Mouse (Mus musculus): ENCODE results near the gene Inpp4b. TPM values are rescaled to one million over a fixed set of nuclear protein-coding genes. Genes with fewer than 3 reads are reported as not detected.

Gene Inpp4b
- total and polyA plus RNA-seq, 2 experiments from 2014 or later: 18.9 to 60.9 TPM

GRCm38 (mm10) chr8:81601136-81601535, 258.8 kb downstream of the Inpp4b start:
- Histone ChIP-seq H3K36me3 (replicated peaks; ENCODE audit: control insufficient read depth, insufficient read depth, low read length) (no peaks in the 10 kb centered on the region), H3K9ac (replicated peaks; ENCODE audit: low read depth, low read length) (no peak overlapping the region), H3K4me2 (ENCODE audit: low read depth, low read length) (no peak overlapping the region), H3K4me3 (ENCODE audit: low read depth, low read length) (no peak overlapping the region), H3K27ac (ENCODE audit: low read depth) (no peak overlapping the region), H3K9me3 (replicated peaks; ENCODE audit: control insufficient read depth, low read length) (no peaks in the 10 kb centered on the region), H3K4me1 (ENCODE audit: control insufficient read depth, insufficient read depth) (no peaks in the 10 kb centered on the region), H3K27me3 (ENCODE audit: control insufficient read depth, insufficient read depth, low read length) (no peaks in the 10 kb centered on the region)
- no peak for TF ChIP-seq EP300 (IDR thresholded peaks at IDR 0.05; ENCODE audit: low read depth)
- TF ChIP-seq CTCF (IDR thresholded peaks at IDR 0.05; ENCODE audit: low read depth): no peak
- ATAC-seq (ENCODE audit: insufficient read depth, low read depth) (no peak), DNase-seq (ENCODE audit: low spot score) (no peak)

- Histone ChIP-seq H3K4me1 (ENCODE audit: control insufficient read depth, insufficient read depth) (no peaks in the 10 kb centered on the region; the same call in 1 of the 2 replicates), H3K36me3 (replicated peaks; ENCODE audit: control insufficient read depth, insufficient read depth, low read length) (no peaks in the 10 kb centered on the region), H3K27me3 (ENCODE audit: control insufficient read depth, insufficient read depth, low read length) (no peaks in the 10 kb centered on the region), H3K9ac (replicated peaks; ENCODE audit: low read depth, low read length) (no peak overlapping the region), H3K27ac (ENCODE audit: low read depth) (no peak overlapping the region), H3K4me3 (ENCODE audit: low read depth, low read length) (no peak overlapping the region), H3K9me3 (replicated peaks; ENCODE audit: control insufficient read depth, low read length) (no peaks in the 10 kb centered on the region), H3K4me2 (ENCODE audit: low read depth, low read length) (no peak overlapping the region)
- TF ChIP-seq CTCF (IDR thresholded peaks at IDR 0.05; ENCODE audit: low read depth): no peak
- TF ChIP-seq EP300 (IDR thresholded peaks at IDR 0.05; ENCODE audit: low read depth): no peak
- ATAC-seq (ENCODE audit: insufficient read depth, low read depth) (no peak), DNase-seq (ENCODE audit: low spot score) (no peak)
- 90% methylated on average over 1 of the region's 1 CpGs for WGBS
Observed at GRCm38 (mm10) chr8:81608082-81608481, 265.7 kb downstream of the Inpp4b start.

- 63% methylated on average over 4 of the region's 4 CpGs for WGBS
Observed at GRCm38 (mm10) chr8:81609064-81609463, 266.7 kb downstream of the Inpp4b start.

GRCm38 (mm10) chr8:81612611-81613010, 270.3 kb downstream of the Inpp4b start:
- no peak overlapping the region for H3K4me3 ChIP-seq (ENCODE audit: low read depth, low read length)
- H3K4me1 ChIP-seq (ENCODE audit: control insufficient read depth, insufficient read depth): no peaks in the 10 kb centered on the region; the same call in 1 of the 2 replicates
- no peak for DNase-seq (ENCODE audit: low spot score)
- no peaks in the 10 kb centered on the region for H3K27me3 ChIP-seq (ENCODE audit: control insufficient read depth, insufficient read depth, low read length)
- no peaks in the 10 kb centered on the region for H3K36me3 ChIP-seq (replicated peaks; ENCODE audit: control insufficient read depth, insufficient read depth, low read length)
- no peaks in the 10 kb centered on the region for H3K9me3 ChIP-seq (replicated peaks; ENCODE audit: control insufficient read depth, low read length)
- H3K9ac ChIP-seq (replicated peaks; ENCODE audit: low read depth, low read length): no peak overlapping the region
- no peak overlapping the region for H3K4me2 ChIP-seq (ENCODE audit: low read depth, low read length)
- 19% methylated on average over 2 of the region's 2 CpGs for WGBS
- no peak overlapping the region for H3K27ac ChIP-seq (ENCODE audit: low read depth)
- no peak for ATAC-seq (ENCODE audit: insufficient read depth, low read depth)
- no peak for TF ChIP-seq EP300 (IDR thresholded peaks at IDR 0.05; ENCODE audit: low read depth)
- TF ChIP-seq CTCF (IDR thresholded peaks at IDR 0.05; ENCODE audit: low read depth): no peak

More at GRCm38 (mm10) chr8:81609064-81609463, 266.7 kb downstream of the Inpp4b start:
- Histone ChIP-seq H3K27me3 (ENCODE audit: control insufficient read depth, insufficient read depth, low read length) (no peaks in the 10 kb centered on the region), H3K9me3 (replicated peaks; ENCODE audit: control insufficient read depth, low read length) (no peaks in the 10 kb centered on the region), H3K4me1 (ENCODE audit: control insufficient read depth, insufficient read depth) (no peaks in the 10 kb centered on the region; the same call in 1 of the 2 replicates), H3K9ac (replicated peaks; ENCODE audit: low read depth, low read length) (no peak overlapping the region), H3K4me2 (ENCODE audit: low read depth, low read length) (no peak overlapping the region), H3K27ac (ENCODE audit: low read depth) (no peak overlapping the region), H3K36me3 (replicated peaks; ENCODE audit: control insufficient read depth, insufficient read depth, low read length) (no peaks in the 10 kb centered on the region), H3K4me3 (ENCODE audit: low read depth, low read length) (no peak overlapping the region)
- DNase-seq (ENCODE audit: low spot score) (no peak), ATAC-seq (ENCODE audit: insufficient read depth, low read depth) (no peak)
- no peak for TF ChIP-seq EP300 (IDR thresholded peaks at IDR 0.05; ENCODE audit: low read depth)
- no peak for TF ChIP-seq CTCF (IDR thresholded peaks at IDR 0.05; ENCODE audit: low read depth)

DNA sequence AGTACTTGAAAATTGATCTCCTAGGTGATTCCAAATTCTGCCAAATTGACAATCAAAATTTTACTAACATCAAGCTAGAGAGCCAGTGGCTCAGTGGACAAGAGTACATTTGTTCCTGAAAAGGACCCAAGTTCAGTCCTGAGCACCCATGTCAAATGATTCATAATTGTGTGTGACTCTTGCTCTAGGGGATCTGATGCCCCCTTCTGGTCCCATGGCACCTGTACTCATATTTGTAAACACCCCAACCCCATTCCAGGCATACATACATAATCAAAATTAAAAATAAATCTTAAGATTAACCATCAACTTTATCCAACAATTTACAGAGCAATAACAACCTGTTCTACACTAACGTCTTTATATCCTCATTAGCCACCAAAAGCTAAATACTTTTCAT, 271.8 kb downstream of the Inpp4b start:
- DNase-seq (ENCODE audit: low spot score): no peak
- H3K4me3 ChIP-seq (ENCODE audit: low read depth, low read length): no peak overlapping the region
- H3K9ac ChIP-seq (replicated peaks; ENCODE audit: low read depth, low read length): no peak overlapping the region
- no peak for TF ChIP-seq EP300 (IDR thresholded peaks at IDR 0.05; ENCODE audit: low read depth)
- no peak for TF ChIP-seq CTCF (IDR thresholded peaks at IDR 0.05; ENCODE audit: low read depth)
- H3K27me3 ChIP-seq (ENCODE audit: control insufficient read depth, insufficient read depth, low read length): no peaks in the 10 kb centered on the region
- ATAC-seq (ENCODE audit: insufficient read depth, low read depth): no peak
- no peaks in the 10 kb centered on the region for H3K36me3 ChIP-seq (replicated peaks; ENCODE audit: control insufficient read depth, insufficient read depth, low read length)
- no peak overlapping the region for H3K4me2 ChIP-seq (ENCODE audit: low read depth, low read length)
- H3K9me3 ChIP-seq (replicated peaks; ENCODE audit: control insufficient read depth, low read length): no peaks in the 10 kb centered on the region
- WGBS: 89% methylated on average over 1 of the region's 1 CpGs
- H3K4me1 ChIP-seq (ENCODE audit: control insufficient read depth, insufficient read depth): no peaks in the 10 kb centered on the region; the same call in 1 of the 2 replicates
- H3K27ac ChIP-seq (ENCODE audit: low read depth): no peak overlapping the region

- no peak overlapping the region for H3K27ac ChIP-seq (ENCODE audit: low read depth)
- ATAC-seq (ENCODE audit: insufficient read depth, low read depth) (no peak), DNase-seq (ENCODE audit: low spot score) (no peak)
- no peak overlapping the region for H3K9ac ChIP-seq (replicated peaks; ENCODE audit: low read depth, low read length)
- no peaks in the 10 kb centered on the region for H3K36me3 ChIP-seq (replicated peaks; ENCODE audit: control insufficient read depth, insufficient read depth, low read length)
- TF ChIP-seq EP300 (IDR thresholded peaks at IDR 0.05; ENCODE audit: low read depth) (no peak), CTCF (IDR thresholded peaks at IDR 0.05; ENCODE audit: low read depth) (no peak)
- H3K4me1 ChIP-seq (ENCODE audit: control insufficient read depth, insufficient read depth): no peaks in the 10 kb centered on the region; the same call in 1 of the 2 replicates
- H3K9me3 ChIP-seq (replicated peaks; ENCODE audit: control insufficient read depth, low read length): no peaks in the 10 kb centered on the region
- WGBS: 82% methylated on average over 2 of the region's 2 CpGs
- no peaks in the 10 kb centered on the region for H3K27me3 ChIP-seq (ENCODE audit: control insufficient read depth, insufficient read depth, low read length)
- H3K4me2 ChIP-seq (ENCODE audit: low read depth, low read length): no peak overlapping the region
- no peak overlapping the region for H3K4me3 ChIP-seq (ENCODE audit: low read depth, low read length)
Observed at GRCm38 (mm10) chr8:81614605-81615004, 272.2 kb downstream of the Inpp4b start.
